Mouse (Mus musculus): ENCODE data around the gene Agps.
"Not testable (repeated sequence)": the region's sequence is repeated elsewhere in the genome, so short reads cannot be mapped to it uniquely, and the experiment has no call there.

Gene Agps

GRCm38 (mm10) chr2:75929786-75930444 is 97.9 kb downstream of the Agps start:
- DNase-seq (ENCODE audit: low read depth, low spot score): no peak

GRCm38 (mm10) chr2:75930941-75931340 is 99.0 kb downstream of the Agps start:
- no peak for DNase-seq (ENCODE audit: low read depth, low spot score)

- no peak for DNase-seq (ENCODE audit: low read depth, low spot score)
Observed at GRCm38 (mm10) chr2:75933541-75933940, 101.6 kb downstream of the Agps start.

- not testable (repeated sequence) for DNase-seq (ENCODE audit: low read depth, low spot score)
Observed at GRCm38 (mm10) chr2:75936685-75937084, 104.7 kb downstream of the Agps start.

- not testable (repeated sequence) for DNase-seq (ENCODE audit: low read depth, low spot score)
Observed at GRCm38 (mm10) chr2:75937520-75938116, 105.6 kb downstream of the Agps start.

GRCm38 (mm10) chr2:75938117-75939063 is 106.4 kb downstream of the Agps start, which contains the start of gene Ttc30b:
Ttc30b (minus strand) TSS chr2:75938585.
- DNase-seq (ENCODE audit: low read depth, low spot score): peak; percentile 62

- DNase-seq (ENCODE audit: low read depth, low spot score): no peak
Observed at GRCm38 (mm10) chr2:75950685-75951084, 118.7 kb downstream of the Agps start.

GRCm38 (mm10) chr2:75953320-75953719 is 121.3 kb downstream of the Agps start:
- DNase-seq (ENCODE audit: low read depth, low spot score): no peak

- DNase-seq (ENCODE audit: low read depth, low spot score): no peak
Observed at GRCm38 (mm10) chr2:75955709-75956108, 123.7 kb downstream of the Agps start.

GRCm38 (mm10) chr2:75959183-75959849 is 127.3 kb downstream of the Agps start:
- no peak for DNase-seq (ENCODE audit: low read depth, low spot score)

GRCm38 (mm10) chr2:75959850-75960365 is 127.9 kb downstream of the Agps start:
- DNase-seq (ENCODE audit: low read depth, low spot score): no peak

- no peak for DNase-seq (ENCODE audit: low read depth, low spot score)
Observed at GRCm38 (mm10) chr2:75960366-75961330, 128.7 kb downstream of the Agps start.

- DNase-seq (ENCODE audit: low read depth, low spot score): no peak
Observed at GRCm38 (mm10) chr2:75963211-75963840, 131.3 kb downstream of the Agps start.

GRCm38 (mm10) chr2:75964051-75964450 is 132.1 kb downstream of the Agps start:
- DNase-seq (ENCODE audit: low read depth, low spot score): no peak

- peak; percentile 29 for DNase-seq (ENCODE audit: low read depth, low spot score)
Observed at GRCm38 (mm10) chr2:75964512-75964911, 132.5 kb downstream of the Agps start.

- DNase-seq (ENCODE audit: low read depth, low spot score): peak; percentile 42
Observed at GRCm38 (mm10) chr2:75964972-75965371, 133.0 kb downstream of the Agps start.

GRCm38 (mm10) chr2:75974131-75974530 is 142.2 kb downstream of the Agps start:
- no peak for DNase-seq (ENCODE audit: low read depth, low spot score)

GRCm38 (mm10) chr2:75976070-75976469 is 144.1 kb downstream of the Agps start:
- not testable (repeated sequence) for DNase-seq (ENCODE audit: low read depth, low spot score)

GRCm38 (mm10) chr2:75977752-75978368 is 145.9 kb downstream of the Agps start, which contains the start of gene Ttc30a2:
Ttc30a2 (minus strand) TSS chr2:75978170.
- DNase-seq (ENCODE audit: low read depth, low spot score): peak; percentile 34
